Mouse (Mus musculus): ENCODE measurements around the gene Olfr266. TPM values are rescaled to one million over a fixed set of nuclear protein-coding genes. Genes with fewer than 3 reads are reported as not detected.

The Olfr266 gene
- total and polyA plus RNA-seq, 3 experiments: not detected

DNA sequence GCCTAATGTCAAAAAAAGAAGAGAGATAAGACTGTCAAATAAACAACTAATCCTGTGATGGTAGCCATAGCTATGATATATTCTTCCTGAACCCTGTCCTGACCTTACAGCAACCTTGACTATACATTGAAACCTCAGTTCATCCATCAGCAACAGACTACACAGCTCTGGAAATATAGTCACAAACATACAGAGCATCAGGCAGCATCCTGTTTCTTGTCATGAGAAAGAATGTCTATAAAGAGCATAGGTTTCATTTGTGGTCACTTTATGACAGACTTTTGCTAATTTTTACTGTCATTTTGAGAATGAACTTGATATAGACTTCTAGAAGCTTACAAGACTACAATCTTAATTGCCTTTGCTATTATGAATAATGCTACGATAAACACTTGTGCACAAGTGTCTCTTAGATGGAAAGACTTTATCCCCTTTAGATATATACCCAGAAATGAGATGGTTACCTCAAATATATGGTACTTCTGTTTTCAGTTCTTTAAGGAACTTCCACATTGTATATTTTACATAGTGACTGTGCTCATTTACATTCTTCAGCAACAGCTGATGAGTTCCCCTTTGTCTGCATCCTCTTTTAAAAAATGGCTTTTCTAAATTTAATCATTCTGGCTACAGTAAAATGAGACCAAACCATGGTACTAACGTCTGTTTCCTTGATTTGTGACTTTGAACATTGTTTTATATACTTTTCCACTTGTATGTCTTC is 17.0 kb downstream of the Olfr266 start:
- H3K9ac ChIP-seq (ENCODE audit: insufficient read depth, low read depth): no peak overlapping the region
- H3K9me3 ChIP-seq (replicated peaks; ENCODE audit: low read length): no peaks in the 10 kb centered on the region
- TF ChIP-seq ZNF384 (IDR thresholded peaks at IDR 0.05; ENCODE audit: low read depth, low read length) (no peak), TCF12 (IDR thresholded peaks at IDR 0.05; ENCODE audit: low read depth, low read length) (no peak), MAZ (IDR thresholded peaks at IDR 0.05; ENCODE audit: low read depth, low read length) (no peak), KAT2A (IDR thresholded peaks at IDR 0.05; ENCODE audit: insufficient replicate concordance, low read length) (no peak), RCOR1 (conservative IDR thresholded peaks at IDR 0.05; ENCODE audit: low read depth, low read length) (no peak), POLR2A (IDR thresholded peaks at IDR 0.05; ENCODE audit: low read depth, low read length) (no peak), MXI1 (IDR thresholded peaks at IDR 0.05; ENCODE audit: low read depth, low read length) (no peak), MEF2A (IDR thresholded peaks at IDR 0.05; ENCODE audit: borderline replicate concordance, low read depth, low read length) (no peak)
- no peaks in the 10 kb centered on the region for H3K27me3 ChIP-seq (replicated peaks)
- H3K4me1 ChIP-seq (ENCODE audit: control insufficient read depth in 1 of 2, insufficient read depth in 2 of 2): peaks cover 0 to 15% of the 10 kb centered on the region in 2 experiments; a peak in 2 of 4 replicates
- dilution Hi-C loops (cut with MboI; ENCODE audit: extremely low pct_ligation_motif_present, extremely low pct_unique_long_range_greater_than_20kb, low sequenced_read_pairs): no loop called here
- H3K36me3 ChIP-seq (replicated peaks in 1 of 2; ENCODE audit: control insufficient read depth in 1 of 2, insufficient read depth in 1 of 2, low read length in 1 of 2): no peaks in the 10 kb centered on the region
- no peak overlapping the region for H3K4me3 ChIP-seq (replicated peaks in 1 of 3; ENCODE audit: low read depth in 2 of 3, low read length in 2 of 3, poor library complexity in 1 of 3)
- DNase-seq (ENCODE audit: extremely low read depth): no peak
- no peak overlapping the region for H3K27ac ChIP-seq (ENCODE audit: insufficient read depth, low read depth)
- H3K4me2 ChIP-seq (ENCODE audit: insufficient read depth, low read depth, poor library complexity, severe bottlenecking): no peak overlapping the region
- no peaks in the 10 kb centered on the region for H3K79me2 ChIP-seq (replicated peaks; ENCODE audit: control insufficient read depth, extremely low read depth, insufficient read depth, poor library complexity, severe bottlenecking)
- in situ Hi-C loops (cut with MboI; ENCODE audit: low pct_ligation_motif_present, low pct_unique_long_range_greater_than_20kb, low sequenced_read_pairs): no loop called here

- in situ Hi-C loops (cut with MboI; ENCODE audit: low pct_ligation_motif_present, low pct_unique_long_range_greater_than_20kb, low sequenced_read_pairs) (no loop called here), dilution Hi-C loops (cut with MboI; ENCODE audit: extremely low pct_ligation_motif_present, extremely low pct_unique_long_range_greater_than_20kb, low sequenced_read_pairs) (no loop called here)
- no peaks in the 10 kb centered on the region for H3K79me2 ChIP-seq (replicated peaks; ENCODE audit: control insufficient read depth, extremely low read depth, insufficient read depth, poor library complexity, severe bottlenecking)
- H3K27ac ChIP-seq (ENCODE audit: insufficient read depth, low read depth): no peak overlapping the region
- no peak for DNase-seq (ENCODE audit: extremely low read depth)
- no peaks in the 10 kb centered on the region for H3K27me3 ChIP-seq (replicated peaks)
- H3K9ac ChIP-seq (ENCODE audit: insufficient read depth, low read depth): no peak overlapping the region
- peaks cover 4% of the 10 kb centered on the region for H3K9me3 ChIP-seq (replicated peaks; ENCODE audit: low read length)
- no peaks in the 10 kb centered on the region for H3K4me1 ChIP-seq (ENCODE audit: control insufficient read depth in 1 of 2, insufficient read depth in 2 of 2)
- H3K36me3 ChIP-seq (replicated peaks in 1 of 2; ENCODE audit: control insufficient read depth in 1 of 2, insufficient read depth in 1 of 2, low read length in 1 of 2): no peaks in the 10 kb centered on the region
- H3K4me3 ChIP-seq (replicated peaks in 1 of 3; ENCODE audit: low read depth in 2 of 3, low read length in 2 of 3, poor library complexity in 1 of 3): no peak overlapping the region
- TF ChIP-seq JUND (conservative IDR thresholded peaks at IDR 0.05; ENCODE audit: low read depth, low read length): no peak
- no peak for TF ChIP-seq UBTF (IDR thresholded peaks at IDR 0.05; ENCODE audit: low read depth, low read length)
- TF ChIP-seq ETS1 (conservative IDR thresholded peaks at IDR 0.05; ENCODE audit: low read depth, low read length): no peak
- no peak for TF ChIP-seq USF2 (conservative IDR thresholded peaks at IDR 0.05; ENCODE audit: low read depth, low read length)
- no peak for TF ChIP-seq HCFC1 (IDR thresholded peaks at IDR 0.05; ENCODE audit: low read depth, low read length)
- no peak for TF ChIP-seq KAT2A (IDR thresholded peaks at IDR 0.05; ENCODE audit: insufficient replicate concordance, low read length)
- no peak for TF ChIP-seq MEF2A (IDR thresholded peaks at IDR 0.05; ENCODE audit: borderline replicate concordance, low read depth, low read length)
- no peak for TF ChIP-seq ZNF384 (IDR thresholded peaks at IDR 0.05; ENCODE audit: low read depth, low read length)
- TF ChIP-seq NRF1 (IDR thresholded peaks at IDR 0.05; ENCODE audit: low read depth, low read length): no peak
- no peak for TF ChIP-seq RAD21 (IDR thresholded peaks at IDR 0.05; ENCODE audit: low read depth, low read length)
- no peak for TF ChIP-seq MYC (IDR thresholded peaks at IDR 0.05; ENCODE audit: low read depth, low read length)
- no peak for TF ChIP-seq SMC3 (IDR thresholded peaks at IDR 0.05; ENCODE audit: low read depth, low read length)
- TF ChIP-seq MXI1 (IDR thresholded peaks at IDR 0.05; ENCODE audit: low read depth, low read length): no peak
- no peak for TF ChIP-seq MAX (IDR thresholded peaks at IDR 0.05; ENCODE audit: low read length)
- TF ChIP-seq TBP (conservative IDR thresholded peaks at IDR 0.05; ENCODE audit: low read depth, low read length): no peak
- TF ChIP-seq ZMIZ1 (IDR thresholded peaks at IDR 0.05; ENCODE audit: low read depth, low read length): no peak
- no peak for TF ChIP-seq USF1 (IDR thresholded peaks at IDR 0.05; ENCODE audit: low read depth, low read length)
- no peak for TF ChIP-seq POLR2AphosphoS2 (IDR thresholded peaks at IDR 0.05; ENCODE audit: low read depth, low read length)
- no peak for TF ChIP-seq GABPA (IDR thresholded peaks at IDR 0.05; ENCODE audit: insufficient replicate concordance, low read depth, low read length)
- TF ChIP-seq NELFE (IDR thresholded peaks at IDR 0.05; ENCODE audit: low read depth, low read length): no peak
- no peak overlapping the region for H3K4me2 ChIP-seq (ENCODE audit: insufficient read depth, low read depth, poor library complexity, severe bottlenecking)
Measured at GRCm38 (mm10) chr3:106798079-106798478, 28.0 kb downstream of the Olfr266 start.
